Comparison of ENCODE assay signal across 8 mouse cellular contexts in the genomic region with DNA sequence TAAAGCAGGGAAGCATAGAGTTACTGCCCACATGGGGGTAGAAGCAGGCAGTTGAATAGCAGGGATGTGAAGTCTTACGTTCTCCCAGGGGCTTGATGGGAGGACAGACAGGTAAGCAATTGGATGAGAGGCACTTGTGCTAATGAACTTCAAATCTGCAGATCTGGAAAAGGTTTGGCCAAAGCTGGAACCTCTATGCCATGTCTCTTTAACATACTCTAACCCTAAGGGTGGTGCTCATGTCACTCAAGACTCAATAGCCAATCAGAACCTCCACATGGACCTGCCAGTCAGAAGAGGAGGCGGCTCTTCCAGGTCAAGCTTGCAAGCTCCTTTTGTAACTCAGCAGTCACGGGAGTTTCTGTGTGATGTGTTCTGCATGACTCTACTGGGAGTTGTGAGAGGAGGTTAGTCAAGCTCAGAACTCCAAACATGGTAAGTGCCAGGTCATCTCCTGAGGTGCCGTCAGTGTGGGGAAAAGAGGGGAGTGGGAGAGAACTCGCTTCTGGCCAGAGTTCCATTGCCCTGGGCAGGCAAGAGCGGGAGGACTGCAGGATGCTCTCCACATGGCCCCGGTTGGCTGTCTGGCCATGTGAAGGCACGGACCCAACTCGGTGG. TPM values are rescaled to one million over a fixed set of nuclear protein-coding genes. Genes with fewer than 3 reads are reported as not detected.
DNase-seq lines count a peak whose midpoint lies in the region; ATAC-seq lines count a peak whose summit lies in the region.
"Not testable (repeated sequence)": the region's sequence is repeated elsewhere in the genome, so short reads cannot be mapped to it uniquely, and the experiment has no call there.

Gene Gm14322, plus strand, starts transcription at position 348 of the 618 bp plus-strand sequence.

- H3K36me3 ChIP-seq in embryonic facial prominence, embryonic 15.5 days = not testable (repeated sequence)

- not testable (repeated sequence) for ATAC-seq in embryonic facial prominence, embryonic 15.5 days (ENCODE audit: insufficient number of reproducible peaks, low FRiP score, low TSS enrichment, low read depth)

- H3K9ac ChIP-seq in embryonic facial prominence, embryonic 15.5 days = not testable (repeated sequence)

- H3K9me3 ChIP-seq in embryonic facial prominence, embryonic 15.5 days (replicated peaks) = not testable (repeated sequence)

- WGBS in embryonic facial prominence, embryonic 15.5 days = 22% methylated on average over 9 of the region's 9 CpGs

- H3K4me3 ChIP-seq in embryonic facial prominence, embryonic 15.5 days (replicated peaks) = peak within 1 kb of the TSS; percentile 35

- DNase-seq in adrenal gland, postnatal 36 days = peak; percentile 16 to 42
- peak; percentile 73 for DNase-seq in heart, adult 8-10 months (ENCODE audit: low spot score)
- DNase-seq in kidney, adult 11 months = peak; percentile 64
- peak; percentile 27 to 57 for DNase-seq in left cerebral cortex, adult 8-10 months (ENCODE audit: low spot score in 2 of 2)
- peak; percentile 25 for DNase-seq in lung, postnatal 14 days
- DNase-seq in retina, postnatal 7 days (ENCODE audit: low read depth, low spot score) = peak; percentile 1
- peak; percentile 21 to 33 for DNase-seq in urinary bladder, postnatal 36 days (ENCODE audit: low spot score in 2 of 2)

- H3K4me2 ChIP-seq in embryonic facial prominence, embryonic 15.5 days (replicated peaks) = peak within 1 kb of the TSS; percentile 30; the same call in 1 of the 2 replicates

- H3K27me3 ChIP-seq in embryonic facial prominence, embryonic 15.5 days = not testable (repeated sequence)

- H3K27ac ChIP-seq in embryonic facial prominence, embryonic 15.5 days (replicated peaks) = not testable (repeated sequence)

- not testable (repeated sequence) for H3K4me1 ChIP-seq in embryonic facial prominence, embryonic 15.5 days

RNA-seq across cellular contexts. Expression of gene Gm14322, which starts in this region (rescaled TPM):
- 10 to 100 TPM; 24.8 to 38.2 TPM for total RNA-seq in adrenal gland, postnatal 36 days (2021)
- polyA plus RNA-seq in embryonic facial prominence, embryonic 15.5 days (2015; fragmentation: Nextera tagmentation; extraction: Ambion mirVana) = 6.5 and 6.7 TPM in 2 replicates
- 10 to 100 TPM; 12.1 to 19.7 (median 18.5) TPM for total RNA-seq in heart, adult 8-10 months (2022)
- total RNA-seq in left cerebral cortex, adult 8-10 months (2022) = 10 to 100 TPM; 29.1 to 45.6 (median 37.1) TPM

Comparison
In these comparisons a context has a peak if more than half of its experiments do, and no peak if none do; other contexts are left out.
1. DNase-seq: peak in every context shown above with its lines; median percentile 73 in heart, adult 8-10 months; 64 in kidney, adult 11 months; 42 in left cerebral cortex, adult 8-10 months; 29 in adrenal gland, postnatal 36 days; 27 in urinary bladder, postnatal 36 days; 25 in lung, postnatal 14 days; 1 in retina, postnatal 7 days.